Mouse (Mus musculus): ENCODE data around the gene Gm11437.

DNA sequence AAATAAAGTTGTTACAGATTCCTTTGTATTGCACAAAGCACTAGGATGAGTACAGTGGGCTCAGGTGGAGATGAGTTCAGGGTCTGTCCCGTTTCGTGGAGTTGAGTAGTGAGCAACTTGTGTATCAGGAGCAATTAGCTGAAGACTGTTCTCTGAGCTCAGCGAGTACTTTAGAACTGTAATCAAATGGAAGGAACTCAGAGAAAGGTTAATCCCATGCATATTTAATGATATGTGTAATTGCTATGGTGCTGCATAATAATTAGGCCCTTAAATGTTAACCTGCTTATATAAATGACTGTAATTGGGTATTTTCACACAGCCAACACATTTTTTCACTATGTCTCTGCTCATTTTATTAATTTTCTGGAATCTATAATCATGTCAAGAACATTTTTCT, 30.8 kb downstream of the Gm11437 start:
- TF ChIP-seq POLR2A (IDR thresholded peaks at IDR 0.05; ENCODE audit: low read depth, low read length): no peak
- TF ChIP-seq CTCF (IDR thresholded peaks at IDR 0.05; ENCODE audit: extremely low read depth, insufficient read length, insufficient replicate concordance, low read depth, low read length): no peak

Data from small intestine, adult 2 months (tissue).